Mouse (Mus musculus) inflammation-experienced regulatory T-cells, adult 6 months (primary cell): Measurements from ENCODE around the gene Scgb1b2. TPM values are rescaled to one million over a fixed set of nuclear protein-coding genes. Genes with fewer than 3 reads are reported as not detected.

Experiments used
- ATAC-seq: one replicate; pipeline ENCODE4 v1.8.0; 2017
- polyA plus RNA-seq, 3 experiments: library from polyadenylated mRNA; unstranded; fragments of 100-300 nt; shearing (Covaris generic); gene quantifications; one replicate each; pipeline ENCODE4 v1.2.1; 2017

Gene Scgb1b2
- polyA plus RNA-seq = not detected

DNA sequence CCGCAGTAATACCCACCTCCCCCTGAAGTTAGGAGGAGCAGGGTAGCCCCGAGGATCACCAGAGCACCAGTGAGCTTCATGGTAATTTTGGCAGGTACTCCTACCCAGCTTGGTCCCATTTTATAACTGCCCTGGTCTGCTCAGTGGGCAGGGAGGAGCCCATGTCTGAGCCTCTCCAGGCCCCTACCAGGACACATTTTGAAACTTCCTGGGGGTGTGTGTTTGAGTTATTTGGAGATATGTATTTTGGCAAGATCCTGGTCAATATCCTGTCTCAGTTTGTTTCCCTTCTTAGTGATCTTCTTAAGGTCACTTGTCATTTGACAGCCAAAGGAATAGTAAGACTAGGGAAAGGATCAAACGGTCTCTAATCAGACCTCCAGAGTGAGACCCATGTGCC lies at the start of gene Scgb1b2:
Scgb1b2 (minus strand) TSS at position 101 of the 400 bp plus-strand sequence.
- no peak for ATAC-seq

DNA sequence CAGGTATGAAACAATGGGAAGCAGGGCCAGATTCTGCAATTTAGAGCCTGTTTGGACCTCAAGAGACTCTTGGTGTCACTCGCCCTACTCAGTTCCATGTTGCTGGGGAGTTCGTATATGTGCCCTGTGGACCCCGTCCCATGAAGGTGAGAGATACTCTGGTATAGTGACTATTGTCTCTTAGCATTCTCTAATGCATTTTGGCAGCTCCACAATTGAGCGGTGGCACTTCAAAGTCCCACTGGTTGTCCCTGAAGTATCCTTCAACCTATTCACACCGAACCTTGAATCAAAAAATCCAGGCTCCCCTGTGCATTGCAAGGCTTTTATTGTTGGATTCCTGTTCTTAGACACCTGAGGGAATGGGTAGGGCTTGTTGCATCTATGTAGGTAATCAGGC lies 1.4 kb downstream of the Scgb1b2 start, which contains the start of gene Scgb2b2:
Scgb2b2 (plus strand) TSS at position 301 of the 400 bp plus-strand sequence.
- no peak for ATAC-seq

Other genes starting within 250 kb of the Scgb1b2 start
- gene Fxyd5, start 249.3 kb downstream of the Scgb1b2 start, polyA plus RNA-seq = 1,000 to 10,000 TPM; 1,847 to 2,152 (median 2,080) TPM
- not detected for gene Fxyd7, start 240.4 kb downstream of the Scgb1b2 start, polyA plus RNA-seq
- gene Fxyd1, start 234.6 kb downstream of the Scgb1b2 start, polyA plus RNA-seq = under 1 TPM in 1 of 3 experiments, not detected in 2; 0.85 TPM
- under 1 TPM in 2 of 3 experiments, not detected in 1; 0.09 to 0.13 TPM for gene Lgi4, start 232.5 kb downstream of the Scgb1b2 start, polyA plus RNA-seq
- gene Fxyd3, start 215.1 kb downstream of the Scgb1b2 start, polyA plus RNA-seq = under 1 TPM in 1 of 3 experiments, not detected in 2; 0.18 TPM
- gene Hpn, start 176.5 kb downstream of the Scgb1b2 start, polyA plus RNA-seq = 10 to 100 TPM in 1 of 3 experiments, 1 to 10 TPM in 2; 3.1 to 11.0 (median 8.1) TPM
- gene Scn1b, start 164.8 kb downstream of the Scgb1b2 start, polyA plus RNA-seq = under 1 TPM in 1 of 3 experiments, not detected in 2; 0.30 TPM
- gene Gramd1a, start 135.9 kb downstream of the Scgb1b2 start, polyA plus RNA-seq = 100 to 1,000 TPM in 1 of 3 experiments, 10 to 100 TPM in 2; 70.7 to 113 (median 98.7) TPM
- not detected for gene Scgb2b2, start 1.3 kb downstream of the Scgb1b2 start, polyA plus RNA-seq
- gene Scgb2b3, start 70.3 kb upstream of the Scgb1b2 start, polyA plus RNA-seq = not detected
- gene Scgb1b3, start 83.8 kb upstream of the Scgb1b2 start, polyA plus RNA-seq = not detected